Mouse (Mus musculus): ENCODE data around the gene Gm7029.
"Not testable (repeated sequence)": the region's sequence is repeated elsewhere in the genome, so short reads cannot be mapped to it uniquely, and the experiment has no call there.

The Gm7029 gene

GRCm38 (mm10) chr17:33892429-33892828 lies 18.8 kb downstream of the Gm7029 start:
- no peak for DNase-seq

GRCm38 (mm10) chr17:33893011-33893410 lies 19.4 kb downstream of the Gm7029 start:
- not testable (repeated sequence) for DNase-seq

- no peak for DNase-seq
Measured at GRCm38 (mm10) chr17:33897114-33897794, 23.6 kb downstream of the Gm7029 start.

- DNase-seq = not testable (repeated sequence)
Measured at GRCm38 (mm10) chr17:33898193-33898592, 24.6 kb downstream of the Gm7029 start.

GRCm38 (mm10) chr17:33899642-33900041 lies 26.0 kb downstream of the Gm7029 start:
- no peak for DNase-seq

- DNase-seq = no peak
Measured at GRCm38 (mm10) chr17:33900281-33900988, 26.8 kb downstream of the Gm7029 start.

- DNase-seq = no peak
Measured at GRCm38 (mm10) chr17:33900989-33901314, 27.3 kb downstream of the Gm7029 start.

- DNase-seq = no peak
Measured at GRCm38 (mm10) chr17:33901653-33902052, 28.0 kb downstream of the Gm7029 start.

GRCm38 (mm10) chr17:33902079-33902478 lies 28.4 kb downstream of the Gm7029 start:
- DNase-seq = no peak

GRCm38 (mm10) chr17:33902491-33902890 lies 28.9 kb downstream of the Gm7029 start:
- DNase-seq = no peak

- DNase-seq = not testable (repeated sequence)
Measured at GRCm38 (mm10) chr17:33903911-33904651, 30.4 kb downstream of the Gm7029 start.

- not testable (repeated sequence) for DNase-seq
Measured at GRCm38 (mm10) chr17:33904835-33905234, 31.2 kb downstream of the Gm7029 start, which contains the start of gene Platr17. TSS of gene Platr17 (plus strand) at chr17:33905135.

GRCm38 (mm10) chr17:33908331-33909076 lies 34.9 kb downstream of the Gm7029 start:
- peak; percentile 65 for DNase-seq

GRCm38 (mm10) chr17:33909077-33909868 lies 35.6 kb downstream of the Gm7029 start, which contains the start of gene Daxx:
TSS of gene Daxx (plus strand) at chr17:33909414.
- peak; percentile 99 for DNase-seq

- no peak for DNase-seq
Measured at GRCm38 (mm10) chr17:33909869-33910250, 36.2 kb downstream of the Gm7029 start.

GRCm38 (mm10) chr17:33910346-33911051 lies 36.9 kb downstream of the Gm7029 start:
- no peak for DNase-seq

GRCm38 (mm10) chr17:33911052-33911812 lies 37.6 kb downstream of the Gm7029 start:
- DNase-seq = no peak

GRCm38 (mm10) chr17:33911813-33912414 lies 38.3 kb downstream of the Gm7029 start:
- DNase-seq = no peak

GRCm38 (mm10) chr17:33913264-33913663 lies 39.6 kb downstream of the Gm7029 start:
- no peak for DNase-seq

- DNase-seq = no peak
Measured at GRCm38 (mm10) chr17:33913905-33914304, 40.3 kb downstream of the Gm7029 start.

All from layer of hippocampus, adult 9-11 months (tissue).